Mouse (Mus musculus) right cerebral cortex, postnatal 4 days (tissue): Measurements from ENCODE around the gene Lrrfip1.

Experiments used
- DNase-seq: peaks from one replicate; pipeline ENCODE4 v3.0.0-alpha.2; 2022

Gene Lrrfip1

DNA sequence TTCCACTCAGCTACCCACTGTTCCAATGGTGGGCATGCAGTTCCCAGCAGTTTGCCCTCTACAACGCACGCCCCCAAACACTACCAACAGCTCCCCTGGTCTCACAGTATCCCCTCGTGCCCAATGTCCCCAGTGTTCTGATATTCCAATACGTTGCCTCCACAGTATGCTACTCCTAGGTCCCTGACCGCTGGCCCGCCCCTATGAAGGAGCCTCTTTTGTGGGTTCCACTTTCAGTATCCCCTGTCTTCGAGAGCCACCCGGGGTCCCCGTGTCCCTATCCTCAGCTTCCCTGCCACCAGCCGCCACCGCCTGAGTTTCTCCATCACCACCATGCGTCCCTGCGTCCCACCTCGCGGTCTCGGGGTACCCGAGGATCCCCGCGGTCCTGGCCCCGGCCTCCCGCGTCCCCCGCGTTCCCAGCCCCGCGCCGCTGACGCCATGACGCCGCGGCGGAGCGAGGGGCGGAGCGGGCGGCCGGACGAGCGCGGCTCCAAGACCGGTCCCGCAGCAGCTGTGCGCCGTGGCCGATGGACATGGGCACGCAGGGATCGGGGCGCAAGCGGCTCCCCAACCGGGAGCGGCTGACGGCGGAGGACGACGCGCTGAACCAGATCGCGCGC lies at the start of gene Lrrfip1:
Gene Lrrfip1 (plus strand): TSS at position 470 of the 623 bp plus-strand sequence.
- DNase-seq: peak; percentile 60

DNA sequence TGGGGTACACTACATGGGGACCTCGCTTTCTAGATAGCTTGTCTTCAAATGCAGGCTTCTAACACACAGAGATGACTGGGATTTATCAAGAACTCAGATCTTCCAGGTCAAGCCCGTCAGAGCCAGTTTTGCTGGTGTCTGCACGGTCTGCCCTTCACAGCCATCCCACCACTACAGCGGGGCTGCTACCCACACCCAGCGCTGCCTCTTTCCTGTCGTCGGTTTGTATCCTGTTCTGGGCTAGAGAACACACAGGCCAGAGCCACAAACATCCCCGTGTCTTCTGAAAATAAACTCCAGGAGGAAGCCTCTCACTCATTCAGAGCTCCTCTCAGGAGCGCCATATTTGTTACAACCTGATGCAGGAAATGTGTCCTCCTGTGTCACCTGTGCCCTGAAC lies 49.2 kb upstream of the Lrrfip1 start:
- DNase-seq: no peak

- DNase-seq: no peak
Measured at GRCm38 (mm10) chr1:90951670-90952069, 46.9 kb upstream of the Lrrfip1 start.

DNA sequence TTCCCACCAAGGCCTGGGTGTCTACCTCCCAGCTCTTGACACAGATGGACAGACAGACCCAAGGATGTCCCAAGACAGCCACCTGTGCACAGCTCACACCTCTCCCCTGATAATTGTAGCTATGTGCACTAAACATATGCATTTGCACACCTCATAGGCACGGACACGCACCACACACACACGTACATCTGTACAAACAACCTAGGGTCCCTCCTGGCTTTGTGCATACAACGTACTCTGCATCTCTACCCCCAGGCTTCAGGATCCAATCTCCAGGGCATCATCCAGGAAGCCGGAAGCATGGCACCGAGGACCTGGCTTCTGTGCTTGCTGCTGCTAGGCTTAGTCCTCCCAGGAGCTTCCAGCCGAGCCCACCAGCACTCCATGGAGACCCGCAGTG lies 45.7 kb upstream of the Lrrfip1 start, which contains the start of gene Prlh:
Gene Prlh (plus strand): TSS at position 301 of the 400 bp plus-strand sequence.
- no peak for DNase-seq

GRCm38 (mm10) chr1:90953688-90954087 lies 44.8 kb upstream of the Lrrfip1 start:
- DNase-seq: peak; percentile 33

- DNase-seq: peak; percentile 60
Measured at GRCm38 (mm10) chr1:90956245-90957096, 42.1 kb upstream of the Lrrfip1 start.

GRCm38 (mm10) chr1:90962526-90962925 lies 36.0 kb upstream of the Lrrfip1 start:
- DNase-seq: no peak

DNA sequence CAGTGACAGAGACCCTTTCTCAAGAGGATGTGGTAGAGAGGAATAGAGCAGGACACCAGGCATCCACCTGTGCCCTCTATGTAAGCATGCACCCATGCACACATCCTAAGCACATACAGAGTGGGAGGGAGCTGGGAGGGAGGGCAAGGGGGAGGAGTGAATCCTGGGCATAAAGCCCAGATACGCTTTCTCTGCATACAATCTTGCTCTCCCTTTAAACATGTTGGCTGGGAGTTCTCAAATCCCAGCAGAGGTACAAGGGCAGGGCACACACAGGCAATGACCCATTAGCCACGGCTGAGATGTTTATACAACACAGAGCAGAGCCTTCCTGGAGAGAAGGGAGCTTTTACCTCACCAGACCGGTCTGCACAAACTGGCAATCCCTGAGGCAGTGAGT lies 35.5 kb upstream of the Lrrfip1 start:
- DNase-seq: no peak

- no peak for DNase-seq
Measured at GRCm38 (mm10) chr1:90967583-90967982, 31.0 kb upstream of the Lrrfip1 start.

- no peak for DNase-seq
Measured at GRCm38 (mm10) chr1:90968649-90969048, 29.9 kb upstream of the Lrrfip1 start.

DNA sequence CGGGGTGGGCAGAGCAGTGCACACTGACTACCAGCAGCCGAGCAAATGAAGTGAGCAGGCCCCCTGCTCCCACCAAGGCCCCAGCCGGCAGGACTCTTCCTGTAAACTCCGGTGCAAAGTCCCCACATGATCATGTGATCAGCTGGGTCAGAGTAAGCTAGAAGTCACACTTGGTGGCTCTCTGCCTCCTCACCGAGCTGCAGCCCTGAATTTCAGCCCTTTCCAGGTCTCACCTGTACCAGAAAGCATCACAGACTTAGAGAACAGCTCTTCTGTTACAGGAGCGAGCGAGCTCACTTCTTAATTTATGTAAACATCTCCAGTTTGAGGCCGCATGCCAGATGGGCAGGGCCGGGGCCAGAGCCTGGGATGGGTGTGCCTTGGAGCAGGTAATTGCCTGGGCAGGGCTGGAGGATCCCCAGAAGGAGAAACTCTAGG lies 29.2 kb upstream of the Lrrfip1 start, which contains the start of gene Rab17:
Gene Rab17 (minus strand): TSS at position 315 of the 438 bp plus-strand sequence.
- no peak for DNase-seq

DNA sequence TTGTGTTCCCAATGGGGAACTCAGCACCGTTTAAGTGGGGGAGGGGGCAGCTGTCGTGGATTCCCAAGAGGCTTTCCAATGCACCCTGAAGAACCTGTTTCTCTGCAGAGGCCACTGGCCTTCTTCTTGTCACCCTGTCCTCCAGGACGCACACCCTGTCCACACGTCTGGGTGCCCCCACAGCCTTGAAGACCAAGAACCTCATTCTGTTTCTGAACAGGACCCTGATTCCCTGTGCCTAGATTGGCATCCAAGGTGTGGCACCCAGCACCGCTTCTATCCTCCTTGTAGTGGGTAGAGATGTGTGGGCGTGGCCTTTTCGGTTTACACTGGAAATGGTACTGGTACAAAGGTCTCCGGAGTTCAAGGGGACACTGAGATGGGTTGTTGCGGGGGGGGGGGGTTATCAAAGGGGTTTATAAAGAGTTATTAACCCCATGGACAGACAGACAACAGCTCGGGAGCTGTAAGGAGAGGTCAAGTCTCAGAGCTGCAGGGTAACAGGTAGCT lies 28.6 kb upstream of the Lrrfip1 start:
- no peak for DNase-seq

DNA sequence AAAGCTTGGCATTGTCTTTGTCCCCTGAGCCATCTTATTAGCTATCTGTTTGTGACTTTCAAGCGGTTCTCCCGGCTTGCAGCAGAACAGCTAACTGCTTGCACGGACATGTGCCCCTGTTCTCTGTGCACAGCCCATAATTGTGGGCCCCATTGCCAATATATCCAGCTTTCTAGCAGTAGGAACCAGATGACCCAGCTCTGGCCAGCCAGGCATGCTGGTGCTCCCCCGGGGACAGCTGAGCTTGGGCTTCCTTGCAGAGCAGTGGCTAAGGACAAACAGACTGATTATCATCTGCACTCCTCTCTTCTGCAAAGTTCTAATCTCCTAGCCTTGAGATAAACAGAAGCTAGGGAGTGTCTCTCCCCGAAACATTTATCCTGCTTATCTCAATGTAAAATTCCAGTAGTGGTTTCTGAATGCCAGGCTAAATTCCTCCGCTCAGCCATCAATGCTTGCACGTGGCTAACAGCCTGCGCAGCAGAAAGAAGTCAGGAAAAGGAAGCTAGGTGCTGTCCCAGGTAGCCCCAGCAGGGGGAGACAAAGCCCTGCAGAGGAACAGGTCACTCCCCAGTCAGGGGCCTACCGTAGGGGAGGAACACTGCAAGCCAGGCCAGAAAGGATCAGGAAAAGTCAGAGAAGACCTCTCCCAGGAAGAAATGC lies 25.5 kb upstream of the Lrrfip1 start:
- peak; percentile 99 for DNase-seq

GRCm38 (mm10) chr1:90973574-90973911 lies 25.0 kb upstream of the Lrrfip1 start:
- DNase-seq: no peak

GRCm38 (mm10) chr1:90974906-90975649 lies 23.5 kb upstream of the Lrrfip1 start:
- peak; percentile 31 for DNase-seq

GRCm38 (mm10) chr1:90975960-90976359 lies 22.6 kb upstream of the Lrrfip1 start:
- no peak for DNase-seq

DNA sequence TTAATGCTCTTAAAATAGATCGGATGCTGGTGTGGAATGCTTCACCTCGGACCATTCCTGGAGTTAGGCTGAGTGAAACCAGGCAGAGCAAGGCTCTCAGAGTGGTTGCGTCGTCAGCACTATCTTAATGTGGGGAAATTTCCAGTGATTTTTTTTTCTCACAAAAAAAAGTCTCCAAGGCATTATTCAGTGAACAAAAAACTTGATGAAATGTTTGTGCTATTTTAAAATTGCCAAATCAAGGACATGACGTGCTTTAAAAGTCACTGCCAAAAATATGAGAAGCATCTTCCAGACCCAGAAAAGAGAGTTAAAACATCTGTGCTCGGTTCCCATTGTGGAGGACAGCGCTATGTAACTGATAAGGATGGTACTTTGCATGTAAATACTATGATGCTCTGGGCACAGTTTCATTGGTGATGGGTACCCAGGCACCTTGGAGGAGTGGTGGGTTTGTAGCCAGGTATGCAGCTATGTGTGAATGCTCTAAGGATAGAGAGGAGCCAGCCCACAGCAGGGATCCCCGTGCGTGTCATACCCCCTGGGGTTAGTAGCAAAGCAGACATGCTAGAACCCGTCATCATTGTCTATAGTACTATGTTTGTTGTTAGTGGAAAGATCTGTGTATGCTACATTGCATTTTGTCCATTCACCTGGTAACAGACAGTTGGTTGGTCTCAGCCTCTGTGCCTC lies 17.8 kb upstream of the Lrrfip1 start:
- no peak for DNase-seq

DNA sequence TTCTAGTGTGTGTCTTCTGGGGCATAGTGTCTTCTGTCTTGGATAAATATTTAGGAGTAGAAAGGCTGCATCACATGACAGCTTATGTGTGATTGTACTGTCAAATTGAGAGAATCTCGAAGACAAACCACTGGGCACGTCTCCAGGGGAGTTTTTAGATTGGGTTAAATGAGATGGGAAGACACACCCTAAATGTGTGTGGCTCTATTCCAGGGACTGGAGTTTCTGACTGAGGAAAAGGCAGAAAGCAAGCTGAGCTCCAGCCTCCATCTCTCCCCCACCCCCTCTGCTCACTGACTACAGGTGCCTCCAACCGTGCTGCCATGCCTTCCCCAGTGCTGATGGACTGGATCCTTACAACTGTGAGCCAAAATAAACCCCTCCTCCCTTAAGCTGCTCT lies 17.2 kb upstream of the Lrrfip1 start:
- DNase-seq: no peak

GRCm38 (mm10) chr1:90995916-90996315 lies 2.6 kb upstream of the Lrrfip1 start:
- DNase-seq: no peak

GRCm38 (mm10) chr1:90997136-90997535 lies 1.4 kb upstream of the Lrrfip1 start:
- DNase-seq: no peak

DNA sequence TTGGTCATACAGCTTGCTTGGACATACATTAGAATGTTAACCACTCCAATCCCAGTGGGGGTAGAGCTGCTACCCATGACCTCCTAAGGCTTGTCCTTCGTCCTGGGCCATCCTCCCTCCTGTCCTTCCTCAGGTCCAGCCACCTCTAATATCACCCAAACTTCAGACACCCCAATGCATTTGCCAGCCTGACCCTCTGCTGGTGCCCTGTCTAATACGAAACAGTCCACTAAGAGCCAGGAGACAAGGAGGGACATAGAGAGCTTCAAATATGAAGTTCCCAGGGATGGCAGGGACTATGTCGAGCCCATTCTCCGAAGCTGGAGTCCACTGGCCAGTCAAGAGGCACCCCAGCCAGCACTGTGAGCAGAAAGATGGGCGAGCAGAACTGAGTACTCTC lies 896 bp upstream of the Lrrfip1 start:
- no peak for DNase-seq
